Mouse (Mus musculus) adrenal gland, adult (tissue): ENCODE measurements at regions not wholly inside any gene's neighbourhood (a gene's known extent, or its start where the extent isn't known, plus 50 kb on each side); places are given as distances from the start of the nearest gene placed in this dataset.

Experiments
- DNase-seq, 2 experiments: peaks; one replicate each; pipeline ENCODE4 v3.0.0; 2022 to 2023; ENCODE audit warnings: low spot score in 1 of 2; ENCODE audit not compliant: inconsistent age in 2 of 2

DNA sequence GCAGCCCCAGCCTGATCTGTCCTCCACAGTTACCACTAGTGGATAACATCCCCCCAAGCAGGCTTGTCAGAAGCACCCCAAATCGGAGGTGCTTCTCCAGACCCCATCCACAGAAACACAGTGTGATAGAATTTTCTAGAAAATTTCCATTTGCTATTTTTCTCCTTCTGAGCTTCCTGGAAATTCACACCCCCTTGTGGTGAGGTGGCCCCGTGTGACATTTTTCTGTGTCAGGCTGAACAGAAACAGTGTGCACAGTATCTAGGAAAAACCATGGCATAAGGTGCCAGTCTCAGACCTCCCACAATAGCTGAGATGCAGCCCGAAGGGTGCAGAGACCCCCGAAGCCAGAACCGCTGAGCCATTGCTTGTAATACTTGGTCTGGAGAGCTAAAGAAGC lies 155.3 kb upstream of the Mvb12b start:
- no peak for DNase-seq

DNA sequence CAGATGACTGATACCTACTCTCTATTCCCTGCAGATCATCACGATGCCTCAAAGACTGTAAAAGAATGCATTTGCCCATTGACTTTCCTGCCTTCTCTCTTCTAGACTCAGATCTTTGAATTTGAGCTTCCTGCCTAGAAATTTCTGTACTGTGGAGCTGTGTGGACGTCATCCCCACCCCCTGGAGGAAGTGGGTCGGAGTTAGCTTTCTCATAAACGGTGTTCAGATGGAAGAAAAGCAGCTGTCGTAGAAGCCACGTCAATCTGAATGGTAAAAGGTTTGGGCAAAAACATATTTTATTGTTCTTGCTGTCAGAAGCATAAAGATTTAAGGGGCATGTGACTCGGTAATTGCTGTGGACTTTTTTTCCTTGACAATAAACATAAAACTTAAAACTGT lies 154.6 kb upstream of the Mvb12b start:
- no peak for DNase-seq

DNA sequence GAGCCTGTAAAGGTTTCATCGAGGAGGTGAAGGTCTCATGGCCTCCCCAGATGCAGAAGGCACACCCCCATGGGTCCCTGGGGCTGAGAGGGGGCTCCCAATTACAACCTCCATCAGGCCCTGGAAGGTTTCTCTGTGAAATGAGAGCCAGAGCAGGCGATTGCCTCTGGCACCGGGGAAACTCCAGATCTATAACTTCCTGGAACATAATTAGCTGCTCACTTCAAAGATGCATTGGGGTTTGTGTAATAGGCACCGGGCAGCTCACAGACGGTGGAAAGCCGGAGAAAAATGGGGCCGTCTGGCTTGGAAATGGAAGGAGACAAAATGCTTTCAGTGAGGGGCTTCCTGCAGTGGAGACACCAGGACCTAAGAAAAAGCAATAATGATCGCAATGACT lies 151.2 kb upstream of the Mvb12b start:
- no peak for DNase-seq

DNA sequence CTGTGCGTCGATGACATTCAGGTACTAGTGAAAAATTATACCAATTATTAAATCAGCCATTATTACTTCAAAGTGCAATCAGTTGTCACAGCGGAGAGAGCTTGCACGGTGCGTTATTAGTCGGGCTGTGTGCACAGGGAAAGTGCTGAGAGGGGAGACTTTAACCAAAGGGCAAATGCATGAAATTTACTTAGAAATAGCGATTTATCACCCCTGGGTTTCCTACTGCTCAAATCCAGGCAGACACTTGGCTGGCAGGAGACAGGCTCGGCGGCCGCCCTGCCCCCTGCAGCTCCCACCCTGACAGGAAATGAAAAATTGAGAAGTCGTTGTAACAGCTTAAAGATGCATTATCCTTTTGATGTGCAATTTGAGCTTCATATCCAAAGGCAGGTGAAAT lies 145.5 kb upstream of the Mvb12b start:
- DNase-seq: no peak

DNA sequence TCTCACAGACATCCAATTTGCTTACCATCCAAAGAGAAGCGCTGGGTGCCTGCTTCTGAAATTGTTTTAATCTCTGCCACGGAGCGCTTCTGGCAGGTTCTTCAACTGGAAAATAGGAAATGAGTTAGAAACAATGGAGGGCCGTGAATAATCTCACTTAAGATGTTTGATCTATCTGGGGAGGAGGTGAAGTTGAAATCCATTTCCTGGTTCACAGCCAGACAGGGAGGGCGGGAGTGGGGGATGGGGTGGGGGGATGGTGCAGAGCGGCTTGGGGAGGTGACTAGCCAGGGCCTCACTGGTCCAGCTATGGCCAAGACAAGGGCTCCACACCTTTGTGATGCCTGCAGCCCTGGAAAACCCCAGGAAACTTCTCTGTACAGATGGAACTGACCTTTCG lies 143.7 kb upstream of the Mvb12b start:
- no peak for DNase-seq

DNA sequence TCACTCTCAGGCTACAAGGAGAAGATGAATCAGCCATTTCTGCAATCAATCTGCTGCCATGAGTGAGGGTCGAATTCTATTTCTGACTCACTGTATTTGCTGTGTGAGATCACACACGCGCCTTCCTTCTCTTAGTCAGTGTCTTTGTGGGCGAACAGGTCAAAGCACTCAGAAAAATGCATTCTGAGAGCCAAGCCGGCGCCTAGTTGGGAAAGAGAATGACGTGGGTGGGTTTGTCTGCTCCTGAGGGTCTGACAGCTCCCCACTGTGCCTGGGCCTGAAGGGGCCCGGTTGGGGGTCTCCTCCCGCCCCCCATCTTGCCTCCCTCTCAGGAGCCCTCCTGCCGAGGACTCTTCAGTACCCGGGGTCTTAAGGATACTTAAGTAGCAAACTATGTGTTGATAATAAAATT lies 143.3 kb upstream of the Mvb12b start:
- peak; percentile 24 to 79 for DNase-seq

DNA sequence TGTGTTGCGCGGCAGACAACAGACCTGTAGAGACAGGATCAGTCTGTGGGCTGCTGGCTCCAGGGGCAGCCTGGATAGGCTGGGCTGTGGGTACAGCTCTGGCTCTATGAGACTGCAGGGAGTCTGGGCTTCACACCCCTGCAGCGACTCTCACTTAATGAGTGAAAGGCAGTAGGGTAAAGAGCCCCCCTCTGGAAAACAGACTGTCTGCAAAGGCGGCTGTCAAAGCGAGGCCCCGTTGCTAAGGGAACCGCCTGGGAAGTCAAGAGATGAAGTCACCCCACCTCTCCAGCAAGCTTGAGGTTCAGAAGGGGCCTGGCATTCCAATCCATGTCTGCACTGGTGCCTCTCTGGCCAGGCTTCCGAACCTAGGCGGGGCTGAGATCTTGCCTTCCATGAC lies 139.7 kb upstream of the Mvb12b start:
- DNase-seq: no peak

DNA sequence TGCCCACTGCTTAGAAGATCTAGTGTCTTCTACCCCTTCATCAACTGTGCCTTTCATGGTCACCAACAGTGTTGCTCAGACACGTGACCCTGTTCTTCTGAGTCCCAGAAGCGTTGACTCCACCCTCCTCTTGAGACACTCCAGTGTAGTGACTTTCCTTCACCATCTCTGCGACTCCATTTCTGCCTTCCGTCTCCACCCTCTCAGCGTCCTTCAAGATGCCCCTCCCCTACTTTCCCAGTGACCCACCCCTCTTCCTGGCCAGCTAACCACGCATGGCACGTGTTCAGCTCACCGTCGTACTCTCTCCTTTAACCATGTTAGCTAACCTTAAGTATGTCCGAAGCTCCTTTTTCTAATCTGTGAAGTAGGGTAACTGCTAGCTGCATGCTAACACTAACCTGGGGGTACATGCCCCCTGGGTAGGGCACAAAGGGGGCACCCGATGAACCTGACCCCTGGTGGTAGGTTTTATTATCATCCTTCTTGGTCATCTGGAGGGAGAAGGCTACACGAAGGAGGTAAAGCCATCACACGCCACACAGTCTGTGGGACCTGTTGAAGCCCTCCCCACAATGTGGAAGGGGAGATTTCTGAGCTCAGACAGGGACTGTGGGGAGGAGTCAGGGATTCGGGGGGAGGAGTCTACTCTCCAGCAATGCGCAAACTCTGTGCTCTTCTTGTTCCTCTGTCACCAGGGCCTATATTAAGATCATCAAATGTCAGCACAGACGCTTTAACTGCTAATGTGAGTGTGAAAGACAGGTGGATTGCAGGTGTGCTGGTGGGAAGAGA lies 139.0 kb upstream of the Mvb12b start:
- no peak for DNase-seq

DNA sequence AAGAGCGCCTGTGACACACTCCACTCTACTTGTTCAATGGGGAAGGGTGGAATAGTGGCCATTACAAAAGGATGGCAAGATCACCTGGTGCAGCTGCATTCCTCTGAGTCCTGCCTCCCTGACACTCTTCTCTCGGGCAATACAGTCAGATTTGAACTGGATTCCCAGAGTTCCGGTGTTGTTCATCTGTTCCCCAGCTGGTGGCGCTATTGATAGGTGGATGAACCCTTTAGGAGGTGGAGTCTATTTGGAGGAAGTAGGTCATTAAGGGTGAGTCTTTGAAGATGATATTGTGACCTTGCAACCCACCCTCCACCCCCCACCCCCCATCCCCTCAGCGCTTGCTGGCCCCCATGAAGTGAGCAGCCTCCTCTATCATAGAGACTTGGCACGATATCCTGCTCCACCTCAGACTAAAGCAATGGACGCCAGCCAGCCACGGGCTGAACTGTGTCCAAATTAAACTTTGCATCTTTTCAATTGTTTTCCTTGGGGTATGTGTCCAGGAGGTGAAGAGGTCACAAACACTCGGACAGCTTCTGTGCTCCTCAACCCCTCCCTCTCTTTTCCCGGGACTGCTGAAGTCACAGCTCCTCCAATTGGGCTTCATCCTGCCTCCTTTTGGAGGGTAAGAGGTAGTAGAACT lies 138.1 kb upstream of the Mvb12b start:
- peak; percentile 47 to 80 for DNase-seq

DNA sequence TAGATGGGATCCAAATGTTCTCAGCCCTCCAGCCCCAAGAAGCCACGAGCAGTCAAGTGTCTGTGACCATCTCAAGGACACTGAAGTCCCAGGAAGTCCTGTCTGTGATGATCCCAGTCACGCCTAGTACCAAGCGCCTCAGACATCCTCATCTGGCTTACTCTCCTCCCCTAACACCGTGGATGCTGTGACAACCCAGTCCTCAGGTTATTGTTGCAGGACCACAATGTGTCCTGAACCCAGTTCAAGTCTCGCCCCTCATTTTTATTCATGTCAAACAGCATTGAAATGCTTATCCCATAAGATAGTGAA lies 129.4 kb upstream of the Mvb12b start:
- DNase-seq: no peak

DNA sequence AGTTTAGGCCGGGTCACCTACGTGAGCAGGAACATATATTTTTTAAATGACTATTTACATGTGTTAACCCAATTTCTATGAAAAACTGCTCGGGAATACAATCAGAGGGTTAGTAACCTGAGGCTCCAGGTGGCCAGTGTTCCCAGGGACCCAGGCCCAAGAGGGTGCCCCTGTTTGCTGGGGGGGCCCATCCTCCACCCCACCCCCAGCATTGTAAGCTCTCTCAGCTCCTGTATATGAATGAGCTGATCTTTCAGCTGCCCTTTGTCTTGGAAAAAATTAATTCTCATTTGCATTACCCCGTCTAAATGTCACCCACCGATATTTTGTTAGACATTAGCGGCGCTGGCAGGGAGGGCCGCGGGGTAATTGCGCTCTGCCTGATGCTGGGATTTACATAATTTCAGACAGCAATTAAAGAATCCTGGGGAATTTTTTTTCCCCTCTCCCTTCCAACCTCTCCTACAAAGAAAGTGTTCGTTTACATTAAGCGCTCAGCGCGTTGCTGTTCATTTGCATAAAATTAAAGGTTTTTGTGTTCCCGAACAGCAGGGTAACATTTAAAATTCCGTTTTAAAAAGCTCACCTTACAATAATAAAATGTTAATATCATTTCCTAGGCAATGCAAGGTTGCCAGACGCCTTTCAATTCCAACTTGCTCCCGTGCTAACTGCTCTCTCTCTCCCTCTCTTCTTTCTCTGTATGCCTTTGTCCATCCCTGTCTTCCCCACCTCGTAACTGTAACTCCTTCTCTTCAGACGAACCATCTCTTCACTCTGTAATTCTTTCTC lies 128.8 kb upstream of the Mvb12b start:
- DNase-seq: no peak

DNA sequence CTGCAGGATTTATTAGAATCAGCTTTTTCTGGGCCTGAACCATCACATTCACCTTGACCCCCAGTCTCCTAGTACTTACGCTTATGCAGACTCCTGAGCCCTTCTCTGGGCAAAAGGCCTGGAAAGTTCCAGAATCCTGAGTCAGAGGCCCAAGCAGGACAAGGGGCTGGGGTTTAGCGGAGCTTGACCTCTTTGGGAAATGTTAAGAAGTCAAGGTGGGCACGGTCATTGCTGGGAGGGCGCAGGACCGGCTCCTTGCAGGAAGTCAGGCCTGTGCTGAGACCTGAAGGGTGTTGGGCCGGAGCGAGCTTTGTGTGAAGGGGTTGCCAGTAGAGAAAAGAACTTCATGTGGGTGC lies 127.9 kb upstream of the Mvb12b start:
- peak; percentile 22 to 56 for DNase-seq

DNA sequence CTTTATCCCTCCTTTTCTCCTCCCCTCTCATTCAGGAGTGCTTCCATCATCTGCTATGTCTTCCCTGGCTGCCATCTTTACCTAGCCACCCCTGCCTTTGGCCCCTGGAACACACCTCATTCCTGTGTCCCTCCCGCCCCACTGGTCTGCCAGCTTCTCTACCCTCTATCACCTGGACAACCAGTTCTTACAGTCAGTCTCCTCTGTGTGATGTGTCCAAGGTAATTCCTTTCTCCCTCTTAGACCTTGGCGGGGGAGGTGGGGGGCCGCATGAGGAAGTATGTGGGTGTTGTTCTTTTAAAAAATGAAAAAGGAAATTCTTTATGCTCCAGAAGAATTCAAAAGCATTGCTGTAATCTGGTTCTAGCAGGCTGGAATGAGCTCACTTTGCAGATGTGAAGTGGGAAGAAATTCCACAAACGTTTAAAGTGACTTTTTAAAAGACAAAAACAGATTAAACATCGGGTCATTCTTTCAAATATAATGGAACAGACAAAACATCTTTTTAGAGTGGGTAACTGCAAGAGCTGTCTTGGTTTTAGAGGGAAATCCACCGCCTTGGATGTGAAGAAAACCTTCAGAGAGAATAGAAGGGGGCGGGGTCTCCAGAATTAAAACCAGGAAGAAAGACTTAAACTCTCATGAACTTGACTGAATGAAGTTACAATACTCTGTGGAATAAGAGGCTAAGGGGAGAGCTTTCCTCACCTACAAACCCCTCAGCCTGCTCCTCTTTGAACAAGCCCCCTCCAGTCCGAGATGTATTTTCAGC lies 127.3 kb upstream of the Mvb12b start:
- no peak for DNase-seq

DNA sequence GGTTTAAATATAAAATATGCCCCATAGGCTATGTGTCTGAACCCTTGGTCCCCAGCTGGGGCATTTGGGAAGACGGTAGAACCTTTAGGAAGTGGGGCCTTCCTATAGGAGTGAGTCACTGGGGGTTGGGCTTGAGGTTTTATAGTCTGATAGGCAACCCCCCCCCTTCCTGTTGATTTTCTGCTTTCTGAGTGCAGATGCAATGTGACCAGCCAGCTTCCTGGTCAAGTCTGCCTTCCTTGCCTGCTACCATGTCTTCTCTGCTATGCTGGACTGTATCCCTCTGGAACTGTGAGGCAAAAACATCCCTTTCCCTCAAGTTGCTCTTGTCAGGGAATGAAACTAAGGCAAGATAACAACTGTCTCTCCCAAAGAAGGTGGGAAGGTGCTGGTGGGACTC lies 122.4 kb upstream of the Mvb12b start:
- no peak for DNase-seq

DNA sequence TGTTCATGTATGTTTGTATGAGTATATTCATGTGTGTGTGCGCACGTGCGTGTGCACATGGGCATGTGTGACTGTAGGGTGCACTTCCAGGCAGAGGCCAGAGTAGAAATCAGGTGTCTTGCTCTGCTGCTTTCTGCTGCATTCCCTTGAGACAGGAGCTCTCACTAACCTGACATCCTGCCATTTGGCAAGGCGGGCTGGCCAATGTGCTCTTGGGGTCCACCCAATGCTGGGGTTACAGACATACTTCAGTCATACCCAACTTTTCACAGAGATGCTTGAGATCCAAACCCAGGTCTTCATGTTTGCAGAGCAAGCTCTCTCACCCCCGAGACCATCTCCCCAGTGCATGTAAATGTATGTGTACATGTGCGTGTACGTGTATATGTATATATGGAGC lies 120.2 kb upstream of the Mvb12b start:
- no peak for DNase-seq

DNA sequence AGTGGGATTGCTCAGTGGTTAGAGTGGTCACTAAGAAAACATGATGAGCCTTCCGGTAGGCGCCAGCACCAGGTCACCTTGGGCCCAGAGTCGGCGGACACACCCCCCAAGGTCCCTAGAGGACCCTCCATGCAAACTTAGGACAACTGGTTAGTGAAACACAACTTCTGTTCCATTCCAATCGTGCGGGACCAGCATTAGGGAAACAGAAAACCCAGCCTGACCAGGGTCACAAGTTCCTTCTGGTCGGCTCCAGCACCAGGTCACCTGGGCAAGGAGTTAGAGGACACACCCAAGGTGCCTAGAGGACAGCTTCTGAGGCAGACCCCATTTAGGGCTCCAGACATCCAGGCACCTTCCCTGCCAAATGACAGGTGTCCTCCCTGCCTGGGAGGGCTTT lies 109.4 kb upstream of the Mvb12b start:
- no peak for DNase-seq

DNA sequence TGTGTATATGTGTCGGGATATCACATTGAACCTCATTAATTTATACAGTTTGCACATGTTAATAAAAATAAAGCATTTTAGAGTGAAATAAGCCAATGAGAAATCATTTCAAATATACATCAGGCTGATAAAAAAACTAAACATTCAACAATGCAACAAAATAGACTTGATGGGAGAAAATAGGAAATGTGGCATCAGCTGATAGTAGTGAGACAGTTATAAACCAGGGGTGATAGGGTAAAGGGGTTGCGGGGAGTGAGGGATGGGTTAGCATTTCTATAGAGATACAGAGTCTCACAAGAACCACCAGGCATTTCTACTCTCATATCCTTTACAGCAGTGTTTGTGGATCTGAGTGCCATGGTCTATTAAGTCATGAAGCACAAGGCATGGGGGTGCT lies 108.6 kb upstream of the Mvb12b start:
- no peak for DNase-seq

DNA sequence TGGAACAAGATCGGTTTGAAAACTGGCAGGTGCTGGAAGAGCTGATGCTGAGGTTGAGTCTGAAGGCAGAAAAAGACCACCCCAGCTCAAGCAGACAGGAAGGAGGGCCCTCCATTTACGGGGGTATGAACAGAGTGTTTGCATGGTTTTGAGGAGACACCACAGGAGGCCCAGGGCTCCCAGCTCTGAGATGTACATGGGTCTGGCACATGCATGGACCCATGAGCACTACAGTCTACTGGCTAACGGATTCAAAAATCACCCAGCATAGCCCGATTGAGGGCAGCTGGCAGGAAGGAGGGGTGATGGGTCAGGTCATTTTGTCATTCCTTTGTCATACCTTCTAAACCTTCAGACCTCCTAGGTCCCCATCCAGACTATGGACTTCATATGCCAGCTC lies 103.6 kb upstream of the Mvb12b start:
- DNase-seq: no peak

DNA sequence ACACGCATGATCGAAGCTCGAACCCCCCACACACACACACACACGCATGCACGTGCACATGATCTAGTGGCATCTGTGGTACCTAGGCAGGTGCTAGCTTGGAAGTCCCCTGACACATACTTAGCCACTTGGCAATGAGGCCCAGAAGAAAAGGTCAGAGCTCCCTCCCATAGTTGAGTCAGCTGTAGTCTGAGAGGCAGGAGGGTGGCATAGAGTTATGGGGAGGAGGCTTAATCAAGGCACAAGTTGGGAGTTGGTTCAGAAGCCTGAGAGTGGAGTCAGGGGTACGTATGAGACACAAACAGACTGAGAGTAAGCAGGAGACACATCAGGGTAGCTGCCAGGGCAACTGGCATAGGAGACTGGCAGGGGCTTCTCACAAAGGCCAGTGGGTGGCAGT lies 103.0 kb upstream of the Mvb12b start:
- no peak for DNase-seq

DNA sequence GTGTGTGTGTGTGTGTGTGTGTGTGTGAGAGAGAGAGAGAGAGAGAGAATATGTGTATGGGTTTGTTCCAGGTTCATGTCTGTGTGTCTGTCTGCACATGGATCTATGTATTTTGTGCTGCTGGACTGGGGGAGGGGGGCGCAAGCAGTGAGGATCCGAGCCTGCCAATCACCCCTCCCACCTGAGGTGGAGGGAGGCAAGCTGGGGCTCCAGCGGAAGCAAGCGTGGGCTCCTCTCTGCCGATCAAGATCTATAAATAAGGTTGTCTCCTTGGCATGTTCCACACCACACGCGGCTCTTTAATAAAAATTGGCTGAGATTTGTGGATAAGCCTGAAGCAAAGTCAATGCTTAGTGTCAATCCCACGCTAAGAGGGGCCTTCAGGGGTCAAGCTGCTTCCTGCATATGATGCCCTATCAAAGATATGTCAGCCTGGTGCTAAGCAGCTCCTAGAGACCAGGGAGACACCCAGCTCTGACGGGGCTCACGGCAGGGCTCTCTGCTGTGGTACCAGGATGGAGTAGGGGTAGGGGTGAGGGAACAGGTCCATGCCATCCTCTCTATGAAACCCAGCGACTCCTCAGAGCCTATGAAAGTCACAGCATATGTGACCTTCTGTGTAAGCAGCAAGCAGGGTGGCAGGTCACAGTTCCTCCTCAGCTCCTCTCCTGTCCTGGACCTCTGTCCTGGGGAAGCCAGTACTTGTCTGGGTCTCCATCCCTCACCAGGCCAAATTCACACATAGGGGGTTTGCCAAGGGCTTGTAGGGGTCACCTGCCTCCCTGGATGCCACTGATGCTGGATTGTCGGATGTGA lies 102.0 kb upstream of the Mvb12b start:
- DNase-seq: no peak

DNA sequence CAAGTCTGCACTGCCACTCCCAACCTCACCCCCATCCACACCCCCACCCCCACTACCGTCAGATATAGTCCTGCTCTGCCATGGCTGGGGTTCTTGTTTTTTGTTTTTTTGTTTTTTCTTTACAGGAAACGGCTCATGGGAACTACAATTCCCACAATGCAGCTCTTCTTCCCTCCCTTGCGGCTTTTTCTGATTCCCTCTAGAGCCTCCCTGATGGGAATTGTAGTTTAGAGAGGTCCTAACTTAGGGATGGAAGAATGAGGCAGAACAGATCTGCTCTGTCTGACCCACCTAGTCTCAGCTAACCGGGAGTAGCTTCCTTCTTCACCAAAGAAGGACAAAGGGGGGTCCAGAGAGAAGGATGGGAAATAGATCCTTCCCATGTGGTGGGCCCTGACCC lies 98.7 kb upstream of the Mvb12b start:
- peak in 1 of 2 experiments; percentile 40 for DNase-seq
